Mouse (Mus musculus) kidney, adult 18-20 months (tissue): ENCODE results near the gene Skiv2l.
"Not testable (repeated sequence)": the region's sequence is repeated elsewhere in the genome, so short reads cannot be mapped to it uniquely, and the experiment has no call there.

Experiments used
- DNase-seq: peaks from one replicate; pipeline ENCODE4 v3.0.0; 2021

Skiv2l gene

GRCm38 (mm10) chr17:34874321-34874720, 24.3 kb upstream of the Skiv2l start:
- DNase-seq: no peak

DNA sequence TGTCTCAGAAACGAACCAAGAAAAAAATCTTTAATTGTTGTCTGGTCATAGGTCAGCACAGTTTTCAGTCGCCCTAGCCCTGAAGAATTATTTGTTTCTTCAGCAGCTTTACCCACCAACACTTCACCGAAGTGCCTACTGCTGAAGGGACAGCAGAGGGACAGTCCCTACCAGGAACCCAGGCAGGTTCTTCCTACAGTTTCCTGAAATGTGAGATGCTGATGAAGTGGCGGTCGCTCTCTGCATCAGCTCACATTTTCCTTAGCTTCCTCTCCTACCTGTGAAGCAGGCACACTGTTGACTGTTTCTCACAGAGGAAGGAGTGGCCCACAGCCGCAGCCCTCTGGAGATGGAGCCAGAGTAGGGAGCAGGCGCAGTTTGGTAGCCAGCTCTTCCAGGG, 16.0 kb upstream of the Skiv2l start:
- DNase-seq: no peak

DNA sequence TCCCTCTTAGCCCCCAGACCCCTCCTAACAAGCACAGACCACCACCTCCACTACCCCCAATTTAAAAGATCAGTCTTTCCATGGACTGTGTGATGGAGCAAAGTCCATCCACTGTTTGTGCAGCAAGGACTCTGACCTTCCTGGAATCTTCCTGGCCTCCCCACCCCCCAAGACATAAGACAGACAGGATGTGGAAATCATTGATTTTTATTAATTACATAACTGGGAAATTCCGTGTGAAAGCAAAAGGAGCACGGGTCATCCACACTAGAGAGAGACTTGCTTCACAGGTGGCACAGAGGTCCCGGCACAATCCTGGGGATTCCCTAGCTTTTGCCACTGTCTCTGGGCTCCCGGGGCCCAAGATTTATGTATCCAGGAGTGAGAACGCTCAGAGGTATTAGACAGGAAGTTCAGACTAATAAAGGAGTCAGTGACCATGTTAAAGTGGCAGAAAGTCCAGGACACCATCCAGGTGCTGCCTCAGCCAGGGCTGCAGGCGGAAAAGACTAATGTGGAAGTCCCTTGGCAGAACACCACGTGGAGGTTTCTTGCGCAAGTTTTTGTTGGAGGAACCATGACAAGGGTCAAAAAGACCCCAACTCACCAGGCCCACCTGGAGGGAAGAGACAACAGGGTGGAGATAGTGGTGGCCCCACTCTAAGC, 12.5 kb upstream of the Skiv2l start, which contains the start of gene Cfb:
Gene Cfb, minus strand, starts transcription at position 103 of the 666 bp plus-strand sequence.
- DNase-seq: peak; percentile 76

DNA sequence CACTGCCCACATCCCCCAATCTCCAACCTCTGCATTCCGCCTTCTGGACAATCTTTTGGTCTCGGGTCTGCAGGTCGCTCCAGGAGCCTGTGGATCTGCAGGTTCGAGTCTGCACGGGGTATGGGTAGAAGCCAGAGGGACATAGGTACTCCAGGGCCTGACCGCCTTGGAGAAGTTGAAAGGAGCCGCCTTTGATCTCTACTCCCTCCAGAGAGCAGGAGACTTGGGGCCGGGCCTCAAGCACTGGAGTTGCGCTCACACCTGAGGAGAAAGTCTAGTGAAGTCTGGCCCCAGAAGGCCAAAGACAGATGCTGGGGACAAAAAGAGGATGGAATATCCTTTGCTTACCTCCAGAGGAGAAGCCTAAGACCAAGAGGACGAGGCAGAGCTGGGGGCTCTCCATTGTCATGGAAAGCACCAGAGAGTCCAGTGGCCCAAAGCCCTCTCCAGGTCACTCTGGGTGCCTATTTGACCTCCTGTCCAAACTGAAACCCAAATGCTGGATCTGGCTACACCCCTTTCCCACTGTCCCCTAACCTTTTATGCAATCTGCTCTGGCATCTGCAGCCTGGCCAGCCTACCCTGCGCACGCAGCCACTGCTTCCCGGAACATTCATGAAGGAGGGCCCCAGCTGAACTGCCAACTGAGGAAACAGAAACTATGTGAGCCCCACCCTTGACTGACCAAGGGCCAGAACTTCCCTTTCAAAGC, 11.8 kb upstream of the Skiv2l start:
- DNase-seq: no peak

GRCm38 (mm10) chr17:34860514-34860913, 10.5 kb upstream of the Skiv2l start:
- no peak for DNase-seq

- DNase-seq: no peak
These were observed 8.7 kb upstream of the Skiv2l start for GRCm38 (mm10) chr17:34858670-34859069.

DNA sequence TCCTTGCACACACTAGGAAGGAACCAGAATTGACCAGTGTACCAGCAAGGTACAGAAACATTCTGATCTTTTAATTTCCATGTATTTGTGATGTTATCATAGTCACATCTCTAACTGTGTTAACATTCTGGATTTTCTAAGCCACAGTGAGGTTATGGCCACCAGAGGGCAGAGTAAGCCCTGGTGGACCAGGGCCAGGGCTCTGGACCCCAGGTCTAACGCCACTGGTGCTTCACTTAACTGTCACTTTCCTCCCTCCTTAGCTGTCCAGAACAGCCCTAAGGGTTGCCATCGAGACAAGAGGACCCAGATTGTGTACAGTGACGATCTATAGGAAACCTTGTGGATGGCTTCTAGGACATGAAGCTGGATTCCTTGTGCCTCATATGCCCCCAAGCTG, 5.8 kb upstream of the Skiv2l start:
- peak; percentile 67 for DNase-seq

- no peak for DNase-seq
These were observed 4.8 kb upstream of the Skiv2l start for GRCm38 (mm10) chr17:34854761-34855160.

DNA sequence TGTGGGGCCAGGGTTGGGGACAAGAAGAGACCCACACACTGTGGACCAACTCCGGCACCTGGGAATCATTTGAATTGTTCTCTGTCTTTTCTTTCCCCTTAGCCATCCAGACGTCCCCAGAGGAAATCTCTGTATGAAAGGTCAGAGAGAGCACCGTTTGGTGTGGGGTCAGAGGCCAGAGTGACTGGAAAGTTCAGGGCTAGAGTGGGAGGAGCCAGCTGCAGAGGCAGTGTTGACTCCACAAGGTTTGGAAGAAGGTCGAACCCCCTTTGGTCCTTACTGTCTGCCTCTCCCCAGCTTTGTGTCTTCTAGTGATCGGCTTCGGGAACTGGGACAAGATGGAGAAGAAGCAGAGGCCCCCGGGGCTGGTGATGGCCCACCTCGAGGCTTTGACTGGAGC, 3.5 kb upstream of the Skiv2l start:
- DNase-seq: no peak

DNA sequence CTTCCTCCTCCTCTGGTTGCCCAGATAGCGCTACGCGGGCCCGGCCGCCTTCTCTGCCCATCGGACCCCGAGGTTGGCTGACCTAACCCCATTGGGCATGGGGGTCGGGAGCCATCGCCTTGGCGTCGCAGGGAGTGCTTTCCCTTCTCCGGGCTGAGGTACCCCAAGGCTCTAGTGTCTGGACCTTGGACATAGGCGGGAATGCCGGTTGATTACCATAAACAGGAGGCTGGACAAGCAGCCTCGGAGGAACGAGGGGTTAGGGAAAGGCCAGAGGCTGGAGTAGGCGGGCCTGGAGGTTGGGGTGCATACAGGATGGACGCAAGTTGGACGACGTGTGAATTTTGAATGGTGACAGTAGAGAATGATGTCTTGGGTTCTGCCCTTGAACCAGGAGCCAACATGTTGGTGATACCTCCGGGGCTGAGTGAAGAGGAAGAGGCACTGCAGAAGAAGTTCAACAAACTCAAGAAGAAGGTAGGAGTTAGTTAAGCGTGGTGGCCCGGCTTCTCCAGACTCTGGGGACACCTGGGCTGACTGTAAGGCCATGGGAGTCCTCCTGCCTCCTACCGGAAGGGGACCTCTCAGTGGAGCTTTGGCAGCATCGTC, 611 bp upstream of the Skiv2l start:
- DNase-seq: no peak

DNA sequence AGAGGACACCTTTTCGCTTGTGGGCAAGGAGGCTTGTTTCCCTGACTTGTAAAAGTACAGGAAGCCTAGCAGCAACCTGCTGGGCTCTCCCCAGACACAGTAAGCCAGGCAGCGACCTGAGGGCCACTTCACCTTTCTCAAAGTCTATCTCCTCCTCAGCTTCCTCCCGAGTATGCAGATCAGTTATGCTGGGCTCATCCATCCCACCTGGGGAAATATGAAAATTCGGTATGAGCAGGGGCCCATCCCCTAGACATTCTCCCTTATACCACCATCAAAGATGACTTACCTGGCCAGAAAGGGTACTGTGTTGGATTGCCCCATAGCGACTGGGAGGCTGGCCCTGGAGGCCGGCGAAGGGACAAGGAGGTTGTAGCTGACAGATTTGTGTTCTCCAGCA, 2.4 kb downstream of the Skiv2l start:
- DNase-seq: no peak

DNA sequence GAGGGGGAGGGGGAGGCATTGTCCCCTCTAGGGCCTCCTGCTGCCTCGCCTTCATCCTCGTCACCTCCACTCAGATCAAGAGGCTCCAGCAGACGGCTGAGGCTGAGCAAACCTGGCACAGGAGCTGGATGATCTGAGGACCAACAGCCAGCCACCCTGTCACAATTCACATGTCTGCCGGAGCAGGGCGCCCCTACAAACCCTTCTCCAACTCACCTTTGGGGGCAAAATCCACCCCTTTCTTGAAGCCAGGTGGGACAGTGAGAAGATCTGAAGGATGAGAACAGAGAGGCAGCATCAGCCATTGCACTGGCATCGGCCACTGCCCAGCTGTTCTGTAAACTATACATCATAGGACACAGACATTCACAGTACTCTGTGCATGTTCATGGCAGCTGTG, 2.8 kb downstream of the Skiv2l start:
- DNase-seq: no peak

DNA sequence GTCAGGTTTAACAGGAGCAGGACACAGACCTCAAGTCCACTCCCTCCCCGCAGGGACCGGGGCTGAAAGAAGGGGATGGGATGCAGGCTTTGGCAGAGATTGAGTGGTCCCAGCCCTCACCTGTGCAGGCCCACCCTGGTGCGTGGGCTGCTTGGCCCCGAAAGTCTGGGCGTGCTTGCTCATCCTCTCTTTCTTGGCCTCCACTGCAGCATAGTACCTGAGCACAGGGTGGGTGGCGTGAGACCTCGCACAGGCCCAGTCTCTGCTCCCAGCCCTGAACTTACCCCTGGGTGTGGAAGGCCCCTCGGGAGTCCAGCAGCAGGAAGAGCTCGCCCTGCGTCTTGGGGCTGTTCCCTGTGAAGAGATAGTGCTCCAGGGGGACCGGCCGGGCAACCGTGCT, 5.1 kb downstream of the Skiv2l start:
- DNase-seq: no peak

DNA sequence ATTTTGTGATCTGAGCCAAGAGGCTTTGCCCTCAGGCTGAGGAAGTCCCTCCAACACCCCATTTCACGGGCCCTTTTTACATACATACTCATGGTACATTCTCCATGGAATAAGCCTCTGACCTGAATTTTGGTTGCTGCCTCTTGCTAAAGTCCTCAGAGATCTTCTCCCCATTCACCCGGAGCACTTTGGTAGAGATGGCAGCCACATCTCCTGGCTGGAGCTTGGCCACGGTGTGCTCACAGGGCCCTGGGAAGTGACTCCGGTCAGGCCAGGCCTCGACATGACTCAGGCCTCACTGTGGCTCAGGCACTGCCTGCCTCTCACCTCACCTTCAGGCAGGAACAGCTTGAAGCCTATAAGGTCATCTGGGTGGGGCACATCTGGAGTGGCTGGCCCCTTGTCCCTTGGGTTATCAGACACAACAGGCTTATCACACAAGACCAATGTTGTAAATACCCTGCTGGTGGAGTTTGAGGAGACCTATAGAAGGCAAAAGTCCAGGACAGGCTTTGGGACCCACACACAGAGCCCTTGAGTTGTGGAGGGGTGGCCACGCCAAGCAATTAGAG, 9.2 kb downstream of the Skiv2l start:
- DNase-seq: no peak

DNA sequence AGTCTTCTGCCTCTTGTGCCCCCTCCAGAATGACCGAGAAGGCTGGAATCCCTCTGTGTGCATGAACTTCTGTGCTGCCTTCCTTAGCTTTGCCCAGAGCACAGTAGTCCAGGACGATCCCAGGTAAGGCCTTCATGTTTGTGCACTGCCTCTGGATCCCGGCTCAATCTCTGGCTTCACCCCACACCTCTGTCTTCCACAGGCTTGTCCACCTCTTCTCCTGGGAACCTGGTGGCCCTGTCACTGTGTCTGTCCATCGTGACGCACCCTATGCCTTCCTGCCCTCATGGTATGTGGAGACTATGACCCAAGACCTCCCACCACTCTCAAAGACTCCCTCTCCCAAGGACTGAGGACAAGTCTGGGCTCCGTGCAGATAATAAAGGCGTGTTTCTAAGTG, 11.2 kb downstream of the Skiv2l start:
- no peak for DNase-seq

DNA sequence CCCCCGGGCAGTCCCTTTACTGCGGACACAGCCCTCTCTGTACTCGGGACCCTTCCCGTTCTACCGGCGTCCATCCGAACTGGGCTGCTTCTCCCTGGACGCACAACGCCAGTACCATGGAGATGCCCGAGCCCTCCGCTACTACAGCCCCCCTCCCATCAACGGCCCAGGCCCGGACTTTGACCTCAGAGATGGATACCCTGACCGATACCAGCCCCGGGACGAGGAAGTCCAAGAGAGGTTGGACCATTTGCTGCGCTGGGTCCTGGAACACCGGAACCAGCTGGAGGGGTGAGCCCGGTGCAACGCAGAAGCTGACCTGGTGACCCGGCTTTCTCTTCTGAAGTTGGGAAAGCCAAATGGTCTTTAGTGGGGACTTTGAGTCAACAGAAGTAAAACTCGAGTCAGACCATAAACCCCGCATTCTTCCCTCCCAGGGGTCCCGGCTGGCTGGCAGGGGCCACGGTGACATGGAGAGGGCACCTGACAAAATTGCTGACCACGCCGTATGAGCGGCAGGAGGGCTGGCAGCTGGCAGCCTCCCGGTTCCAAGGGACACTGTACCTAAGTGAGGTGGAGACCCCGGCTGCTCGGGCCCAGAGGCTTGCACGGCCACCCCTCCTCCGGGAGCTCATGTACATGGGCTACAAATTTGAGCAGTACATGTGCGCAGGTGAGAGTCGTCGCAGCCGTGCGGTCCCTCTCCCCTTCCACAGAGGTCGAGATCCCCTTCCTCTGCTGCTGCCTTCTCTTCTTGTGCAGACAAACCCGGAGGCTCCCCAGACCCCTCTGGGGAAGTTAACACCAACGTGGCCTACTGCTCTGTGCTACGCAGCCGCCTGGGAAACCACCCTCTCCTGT, 12.3 kb downstream of the Skiv2l start:
- DNase-seq: no peak

GRCm38 (mm10) chr17:34836856-34837221, 13.2 kb downstream of the Skiv2l start, which contains the start of the genes Stk19 and Dxo:
TSS of gene Stk19 (minus strand) at chr17:34836945.
TSS of gene Dxo (plus strand) at chr17:34837019.
- peak; percentile 96 for DNase-seq

DNA sequence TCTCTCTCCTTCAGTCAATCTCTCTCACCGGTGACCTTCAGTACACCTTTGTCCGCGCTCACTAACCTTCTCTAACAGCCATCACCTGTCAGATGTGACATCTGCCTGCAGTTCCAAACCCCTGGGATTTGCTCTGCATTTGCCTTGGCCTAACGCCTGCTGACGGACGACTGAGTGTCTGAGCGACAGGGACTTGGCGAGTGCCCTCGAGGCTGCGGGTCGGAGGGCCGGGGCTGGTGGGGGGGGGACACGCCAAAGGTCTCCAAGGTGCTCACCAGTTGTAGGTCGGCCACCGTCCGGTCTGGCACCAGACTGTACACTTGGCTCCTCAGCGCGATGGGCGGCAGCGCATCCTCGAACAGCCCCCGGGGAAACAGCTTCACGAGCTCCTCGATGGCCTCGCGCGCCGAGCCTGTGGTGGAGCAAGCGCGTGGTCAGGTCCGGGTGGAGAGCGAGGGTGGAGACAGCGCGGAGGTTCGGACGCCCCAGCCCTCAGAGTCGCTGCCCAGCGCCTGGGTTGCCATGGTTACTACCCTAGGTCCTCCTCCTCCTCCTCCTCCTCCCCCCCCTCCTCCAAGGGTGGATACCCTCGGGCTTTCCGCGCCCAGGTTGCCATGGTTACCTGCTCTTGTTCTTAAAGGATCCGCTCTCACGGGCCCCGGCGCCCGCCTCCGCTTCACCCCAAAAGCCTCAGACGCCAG, 13.7 kb downstream of the Skiv2l start:
- DNase-seq: no peak

DNA sequence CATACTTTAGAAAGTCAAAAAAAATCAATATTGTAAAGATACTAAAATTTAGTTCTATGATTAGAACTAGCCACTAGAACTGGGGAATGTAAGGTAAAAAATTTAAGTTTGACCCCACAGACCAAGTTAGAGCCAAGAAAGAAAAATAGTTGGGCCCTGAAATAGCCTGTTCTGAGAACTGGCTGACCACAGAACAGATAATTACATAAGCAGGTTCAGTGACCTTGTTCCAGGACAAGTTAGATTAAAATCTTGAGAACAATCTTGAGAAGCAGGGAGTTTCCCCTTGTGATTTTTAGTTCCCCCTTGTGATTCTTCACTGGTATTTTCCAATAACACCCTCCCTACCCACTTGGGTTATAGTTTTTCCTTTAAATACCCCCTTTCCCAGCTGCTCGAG, 19.2 kb downstream of the Skiv2l start:
- not testable (repeated sequence) for DNase-seq

DNA sequence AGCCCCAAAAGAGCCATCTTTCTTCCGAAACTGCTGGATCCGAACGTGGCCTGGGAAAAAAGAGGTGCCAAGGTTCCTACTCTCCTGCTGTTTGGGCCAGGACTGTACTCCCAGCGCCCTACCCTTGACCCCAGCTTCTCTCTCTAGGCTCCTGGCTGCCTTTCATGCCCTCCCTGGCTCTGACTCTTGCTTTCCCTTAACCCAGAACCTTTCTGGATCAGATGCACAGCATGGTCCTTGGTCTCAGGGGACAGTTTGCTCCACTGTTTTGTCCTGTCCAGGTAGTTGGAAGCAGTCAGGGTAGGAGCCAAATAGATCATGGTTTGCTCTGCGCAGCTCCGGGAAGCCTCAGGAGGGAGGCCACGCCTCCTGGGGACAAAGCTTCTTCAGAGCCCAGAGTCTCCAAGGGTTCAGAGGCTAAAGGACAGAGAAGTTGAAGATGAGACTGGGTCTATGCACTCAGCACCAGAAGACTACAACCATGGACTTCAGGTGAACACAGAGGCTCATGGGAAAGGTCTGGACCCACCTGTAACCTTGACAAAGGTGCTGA, 35.1 kb downstream of the Skiv2l start:
- DNase-seq: no peak

GRCm38 (mm10) chr17:34813747-34814146, 36.3 kb downstream of the Skiv2l start:
- peak; percentile 38 for DNase-seq

- DNase-seq: no peak
These were observed 38.7 kb downstream of the Skiv2l start for GRCm38 (mm10) chr17:34811275-34811674.
